Mouse (Mus musculus) liver, embryonic 14.5 days (tissue): ENCODE measurements around the gene Ctnnd2.

Experiments
- CTCF ChIP-seq: IDR thresholded peaks from 2 replicates; pipeline ENCODE4 v1.5.1; 2016; ENCODE audit warnings: antibody characterized with exemption, low read depth, control low read depth
- EP300 ChIP-seq: IDR thresholded peaks from 2 replicates; pipeline ENCODE4 v1.6.1; 2016; ENCODE audit warnings: antibody characterized with exemption, low read depth

GRCm38 (mm10) chr15:30694286-30694685 lies 521.9 kb downstream of the Ctnnd2 start:
- TF ChIP-seq CTCF (no peak), EP300 (no peak)
